Mouse (Mus musculus) ovary, postnatal 10 days (tissue): Measurements from ENCODE around the gene Bcl2l2.

Source experiments
- DNase-seq: peaks from one replicate; pipeline ENCODE4 v3.0.0; 2022; ENCODE audit warnings: low spot score

The Bcl2l2 gene

DNA sequence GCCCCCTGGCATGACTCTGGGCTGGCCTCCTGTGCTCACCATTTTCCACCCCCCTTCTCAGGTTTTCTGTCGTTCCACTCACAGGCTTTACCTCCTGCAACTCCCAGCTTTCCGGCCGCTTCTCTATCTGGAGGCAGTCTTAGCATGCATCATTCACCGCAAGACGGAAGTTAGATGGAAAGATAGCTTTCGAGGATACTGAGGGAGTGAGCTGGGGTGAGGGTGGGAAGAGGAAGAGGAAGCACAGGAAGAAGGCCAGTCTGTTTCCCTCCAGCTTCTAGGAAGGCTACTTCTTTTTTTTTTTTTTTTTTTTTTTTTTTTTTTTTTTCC is 53.6 kb downstream of the Bcl2l2 start:
- DNase-seq: no peak

DNA sequence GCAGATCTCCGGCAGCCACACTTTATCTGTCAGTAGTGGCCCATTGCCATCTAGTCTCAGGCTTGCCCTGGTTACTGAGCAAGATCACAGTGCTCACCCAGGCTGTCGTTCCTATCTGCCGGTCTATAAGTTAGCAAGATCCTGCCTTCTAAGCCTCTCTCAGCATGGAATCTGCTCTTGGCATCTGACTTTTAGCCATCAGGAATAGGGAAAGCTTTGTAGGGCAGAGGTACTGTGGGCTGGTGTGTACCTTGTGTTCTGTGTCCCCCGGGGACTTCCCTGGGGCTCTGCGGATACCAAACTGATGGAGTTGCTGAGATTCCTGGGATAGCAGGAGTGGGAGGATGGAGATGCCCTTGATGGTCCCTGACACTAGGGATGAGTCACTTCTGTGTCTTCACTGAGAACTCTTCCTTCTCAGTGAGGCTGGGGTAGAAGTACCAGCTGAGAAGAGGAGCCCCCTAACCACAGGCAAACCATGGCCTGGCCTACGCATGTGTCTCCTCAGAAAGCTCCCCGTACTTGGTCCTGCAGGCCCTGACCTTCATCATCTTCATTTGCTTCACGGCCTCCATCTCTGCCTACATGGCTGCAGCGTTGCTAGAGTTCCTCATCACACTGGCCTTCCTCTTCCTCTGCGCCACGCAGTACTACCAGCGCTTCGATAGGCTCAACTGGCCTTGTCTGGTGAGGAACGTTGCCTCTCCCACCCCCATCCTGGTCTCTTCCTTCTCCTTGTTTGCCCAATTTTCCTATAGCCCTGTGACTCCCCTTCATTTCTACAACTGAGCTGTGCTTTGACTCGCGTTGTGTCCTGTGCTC is 54.4 kb downstream of the Bcl2l2 start:
- no peak for DNase-seq
